Mouse (Mus musculus) forebrain, postnatal 0 days (tissue): ENCODE measurements around the gene Fam47e. TPM values are rescaled to one million over a fixed set of nuclear protein-coding genes. Genes with fewer than 3 reads are reported as not detected.
A peak's percentile ranks its signal among the peaks of the same experiment; 100 is the strongest.

Experiments
- ATAC-seq: fragments of 200-750 bp; cut with Nextera tagmentation; 2 replicates; pipeline ENCODE4 v1.8.0; 2017; ENCODE audit warnings: mild to moderate bottlenecking, moderate library complexity
- DNase-seq: peaks from one replicate; pipeline ENCODE4 v3.0.0-alpha.2; 2015
- H3K27ac ChIP-seq: fragments of 300-500 bp; sonication (generic); 2 replicates; pipeline ENCODE4 v1.5.1; 2014; ENCODE audit warnings: low read depth, mild to moderate bottlenecking, antibody characterized with exemption, low read length, moderate library complexity, mixed read lengths
- H3K27me3 ChIP-seq: fragments of 300-500 bp; sonication (generic); 2 replicates; pipeline ENCODE4 v1.6.1; 2014; ENCODE audit warnings: mild to moderate bottlenecking, low read length, mixed read lengths; ENCODE audit not compliant: insufficient read depth
- H3K36me3 ChIP-seq: fragments of 300-500 bp; sonication (generic); 2 replicates; pipeline ENCODE4 v1.6.1; 2014; ENCODE audit warnings: mild to moderate bottlenecking, moderate library complexity; ENCODE audit not compliant: insufficient read depth
- H3K4me1 ChIP-seq: fragments of 300-500 bp; sonication (generic); 2 replicates; pipeline ENCODE4 v1.6.1; 2014; ENCODE audit warnings: antibody characterized with exemption; ENCODE audit not compliant: insufficient read depth
- H3K4me2 ChIP-seq: fragments of 300-500 bp; sonication (generic); 2 replicates; pipeline ENCODE4 v1.6.1; 2014; ENCODE audit warnings: low read depth, mild to moderate bottlenecking, moderate library complexity
- H3K4me3 ChIP-seq: fragments of 300-500 bp; sonication (generic); 2 replicates; pipeline ENCODE4 v1.5.1; 2014; ENCODE audit warnings: low read depth, low read length, mixed read lengths
- H3K9ac ChIP-seq: fragments of 300-500 bp; sonication (generic); 2 replicates; pipeline ENCODE4 v1.6.1; 2014; ENCODE audit warnings: mild to moderate bottlenecking
- H3K9me3 ChIP-seq: fragments of 300-500 bp; sonication (generic); 2 replicates; pipeline ENCODE4 v1.6.1; 2016; ENCODE audit warnings: low read length
- CTCF ChIP-seq: sonication (generic); IDR thresholded peaks from 2 replicates; pipeline ENCODE4 v1.5.1; 2016; ENCODE audit warnings: antibody characterized with exemption, control low read depth, low read depth
- WGBS: fragments of 180-500 bp; shearing (Covaris S2); extraction: QIAGEN DNeasy Blood & Tissue Kit; methylation state at CpG from one replicate; pipeline ENCODE4 v1.1.7; 2014; 5-methylcytosine and 5-hydroxymethylcytosine counted together
- polyA plus RNA-seq: library from polyadenylated mRNA; unstranded; fragments of >200 nt; fragmentation: Nextera tagmentation; extraction: Ambion mirVana; gene quantifications from 2 replicates; pipeline ENCODE4 v1.2.1, GENCODE M21; 2015
- total RNA-seq: library from RNA; depleted of rRNA; stranded (reverse); fragments of >200 nt; gene quantifications from 2 replicates; pipeline ENCODE4 v1.2.3, GENCODE M21; 2014

Fam47e gene
- total and polyA plus RNA-seq, 2 experiments from 2014 or later, result 0.81 to 3.1 TPM

- 1% methylated on average over 68 of the region's 69 CpGs for WGBS
- peak; percentile 76 for ATAC-seq
Observed at GRCm38 (mm10) chr5:92602691-92603690, 48.1 kb downstream of the Fam47e start, which contains the start of gene Stbd1. TSS of gene Stbd1 (plus strand) at chr5:92603041.

GRCm38 (mm10) chr5:92604452-92605247, 49.8 kb downstream of the Fam47e start:
- H3K4me3 ChIP-seq, result no peak overlapping the region
- no peaks in the 10 kb centered on the region for H3K36me3 ChIP-seq
- 0 out of 2 replicates have a peak, but pooled peaks cover 3% of the 10 kb centered on the region for H3K4me1 ChIP-seq
- ATAC-seq (peak; percentile 52), DNase-seq (peak; percentile 18)
- H3K9me3 ChIP-seq, result no peaks in the 10 kb centered on the region
- no peaks in the 10 kb centered on the region for H3K27me3 ChIP-seq
- WGBS, result 57% methylated on average over 10 of the region's 10 CpGs
- H3K27ac ChIP-seq, result no peak overlapping the region
- TF ChIP-seq CTCF, result no peak
- H3K4me2 ChIP-seq, result no peak overlapping the region
- no peak overlapping the region for H3K9ac ChIP-seq

More at GRCm38 (mm10) chr5:92602691-92603690, 48.1 kb downstream of the Fam47e start, which contains the start of gene Stbd1:
- Histone ChIP-seq H3K27ac (no peak within 1 kb of the TSS), H3K9ac (peak within 1 kb of the TSS; percentile 53), H3K4me1 (0 out of 2 replicates have a peak, but pooled peaks cover 3% of the 10 kb centered on the region), H3K36me3 (no peaks in the 10 kb centered on the region), H3K27me3 (no peaks in the 10 kb centered on the region), H3K4me3 (peak within 1 kb of the TSS; percentile 49), H3K9me3 (no peaks in the 10 kb centered on the region), H3K4me2 (peak within 1 kb of the TSS; percentile 97)
- DNase-seq, result peak; percentile 50
- TF ChIP-seq CTCF, result no peak

- Histone ChIP-seq H3K27ac (no peak overlapping the region), H3K36me3 (no peaks in the 10 kb centered on the region), H3K27me3 (no peaks in the 10 kb centered on the region), H3K4me1 (0 out of 2 replicates have a peak, but pooled peaks cover 3% of the 10 kb centered on the region), H3K9ac (no peak overlapping the region), H3K9me3 (no peaks in the 10 kb centered on the region), H3K4me3 (no peak overlapping the region), H3K4me2 (no peak overlapping the region)
- WGBS, result 82% methylated on average over 5 of the region's 5 CpGs
- no peak for TF ChIP-seq CTCF
- ATAC-seq (no peak), DNase-seq (no peak)
Observed at GRCm38 (mm10) chr5:92607492-92608229, 52.8 kb downstream of the Fam47e start.

- no peak overlapping the region for H3K27ac ChIP-seq
- no peaks in the 10 kb centered on the region for H3K4me1 ChIP-seq
- ATAC-seq, result no peak
- H3K4me3 ChIP-seq, result no peak overlapping the region
- H3K9ac ChIP-seq, result no peak overlapping the region
- DNase-seq, result no peak
- no peaks in the 10 kb centered on the region for H3K9me3 ChIP-seq
- WGBS, result 89% methylated on average over 4 of the region's 4 CpGs
- H3K27me3 ChIP-seq, result no peaks in the 10 kb centered on the region
- H3K4me2 ChIP-seq, result no peak overlapping the region
- H3K36me3 ChIP-seq, result no peaks in the 10 kb centered on the region
- TF ChIP-seq CTCF, result no peak
Observed at GRCm38 (mm10) chr5:92612756-92613155, 57.9 kb downstream of the Fam47e start.

GRCm38 (mm10) chr5:92621883-92622282, 67.0 kb downstream of the Fam47e start:
- no peak overlapping the region for H3K27ac ChIP-seq
- TF ChIP-seq CTCF, result no peak
- H3K27me3 ChIP-seq, result no peaks in the 10 kb centered on the region
- H3K9ac ChIP-seq, result no peak overlapping the region
- no peak overlapping the region for H3K4me3 ChIP-seq
- H3K4me1 ChIP-seq, result no peaks in the 10 kb centered on the region
- no peak overlapping the region for H3K4me2 ChIP-seq
- ATAC-seq, result no peak
- H3K9me3 ChIP-seq, result no peaks in the 10 kb centered on the region
- no peak for DNase-seq
- WGBS, result 81% methylated on average over 5 of the region's 5 CpGs
- H3K36me3 ChIP-seq, result no peaks in the 10 kb centered on the region

- no peaks in the 10 kb centered on the region for H3K9me3 ChIP-seq
- H3K9ac ChIP-seq, result no peak overlapping the region
- WGBS, result 86% methylated on average over 7 of the region's 7 CpGs
- no peaks in the 10 kb centered on the region for H3K36me3 ChIP-seq
- no peak for ATAC-seq
- H3K4me1 ChIP-seq, result no peaks in the 10 kb centered on the region
- DNase-seq, result no peak
- TF ChIP-seq CTCF, result no peak
- H3K4me3 ChIP-seq, result no peak overlapping the region
- H3K27ac ChIP-seq, result no peak overlapping the region
- H3K4me2 ChIP-seq, result no peak overlapping the region
- H3K27me3 ChIP-seq, result no peaks in the 10 kb centered on the region
Observed at GRCm38 (mm10) chr5:92627896-92628295, 73.0 kb downstream of the Fam47e start.
